22 mouse cellular contexts compared by ENCODE assay signal in genomic region chr8:34478465-34478864, GRCm38 (mm10).
DNase-seq lines count a peak whose midpoint lies in the region; ATAC-seq and TF ChIP-seq lines count a peak whose summit lies in the region.
"Had no signal": no experiment of that assay in that cellular context is flagged by ENCODE, and none has a peak within 500 bp of the region (broad histone marks: within the 10 kb centered on the region; RNA-seq: fewer than 3 reads in every experiment).

No protein-coding gene starts in this region.

- H3K4me2 ChIP-seq in liver, embryonic 11.5 days, result no peak overlapping the region
- no peak overlapping the region for H3K4me2 ChIP-seq in liver, embryonic 13.5 days
- H3K4me2 ChIP-seq: forebrain, embryonic 12.5 days; hindbrain, embryonic 12.5 days had no signal

- H3K27ac ChIP-seq in liver, adult 2 months (replicated peaks; ENCODE audit: insufficient read depth, low read depth, low read length), result peak overlapping the region; percentile 14
- H3K27ac ChIP-seq in liver, embryonic 11.5 days (ENCODE audit: low read depth, low read length), result no peak overlapping the region
- no peak overlapping the region for H3K27ac ChIP-seq in liver, embryonic 13.5 days
- H3K27ac ChIP-seq in forebrain, embryonic 10.5 days, result no peak overlapping the region
- H3K27ac ChIP-seq: forebrain, embryonic 12.5 days; hindbrain, embryonic 12.5 days had no signal

- ATAC-seq in liver, embryonic 11.5 days (replicated peaks; ENCODE audit: low FRiP score), result no peak
- peak; percentile 74 for ATAC-seq in liver, embryonic 13.5 days (ENCODE audit: low read depth)
- ATAC-seq: Patski had no signal

- TF ChIP-seq POLR2A in liver, adult 2 months (IDR thresholded peaks at IDR 0.05; ENCODE audit: extremely low read depth, insufficient read depth, low read length), result no peak

- H3K36me3 ChIP-seq in liver, adult 2 months (ENCODE audit: control insufficient read depth, insufficient read depth, low read length), result no peaks in the 10 kb centered on the region
- no peaks in the 10 kb centered on the region for H3K36me3 ChIP-seq in liver, embryonic 11.5 days (ENCODE audit: control insufficient read depth, insufficient read depth, low read length)
- no peaks in the 10 kb centered on the region for H3K36me3 ChIP-seq in liver, embryonic 13.5 days
- no peaks in the 10 kb centered on the region for H3K36me3 ChIP-seq in forebrain, embryonic 10.5 days (replicated peaks)
- H3K36me3 ChIP-seq: forebrain, embryonic 12.5 days; G1E; hindbrain, embryonic 12.5 days had no signal

- 11% methylated on average over 1 of the region's 1 CpGs for WGBS in liver, adult 2 months
- 74% methylated on average over 1 of the region's 1 CpGs for WGBS in liver, embryonic 11.5 days
- 49% methylated on average over 1 of the region's 1 CpGs for WGBS in liver, embryonic 13.5 days (ENCODE audit: insufficient replicate concordance)
- WGBS in forebrain, embryonic 10.5 days, result 81% methylated on average over 1 of the region's 1 CpGs

- intact Hi-C loops in gastrocnemius, postnatal 36 days (cut with DNase I), result no loop called here

- H3K4me1 ChIP-seq in liver, adult 2 months (ENCODE audit: control insufficient read depth, insufficient read depth, low read length), result peaks cover 3% of the 10 kb centered on the region
- H3K4me1 ChIP-seq in liver, embryonic 11.5 days (replicated peaks; ENCODE audit: control insufficient read depth, insufficient read depth, low read length), result no peaks in the 10 kb centered on the region
- H3K4me1 ChIP-seq in liver, embryonic 13.5 days (replicated peaks), result no peaks in the 10 kb centered on the region
- peaks cover 5% of the 10 kb centered on the region for H3K4me1 ChIP-seq in forebrain, embryonic 10.5 days

- no peaks in the 10 kb centered on the region for H3K9me3 ChIP-seq in liver, embryonic 11.5 days (ENCODE audit: control insufficient read depth, low read length)
- H3K9me3 ChIP-seq in liver, embryonic 13.5 days (replicated peaks), result no peaks in the 10 kb centered on the region
- H3K9me3 ChIP-seq in forebrain, embryonic 10.5 days, result no peaks in the 10 kb centered on the region
- H3K9me3 ChIP-seq: forebrain, embryonic 12.5 days; hindbrain, embryonic 12.5 days; megakaryocyte, embryonic 14.5 days had no signal

- no peaks in the 10 kb centered on the region for H3K27me3 ChIP-seq in liver, adult 2 months (ENCODE audit: control insufficient read depth, insufficient read depth, low read length)
- no peaks in the 10 kb centered on the region for H3K27me3 ChIP-seq in liver, embryonic 11.5 days (replicated peaks; ENCODE audit: control insufficient read depth, insufficient read depth, low read length)
- no peaks in the 10 kb centered on the region for H3K27me3 ChIP-seq in liver, embryonic 13.5 days
- H3K27me3 ChIP-seq in forebrain, embryonic 10.5 days (ENCODE audit: poor library complexity, severe bottlenecking), result no peaks in the 10 kb centered on the region
- H3K27me3 ChIP-seq: CH12.LX; forebrain, embryonic 12.5 days; hindbrain, embryonic 12.5 days; Patski had no signal

- no peak for TF ChIP-seq CTCF in liver, adult 2 months (IDR thresholded peaks at IDR 0.05; ENCODE audit: low read depth, low read length)

- no peak overlapping the region for H3K9ac ChIP-seq in liver, adult 2 months (ENCODE audit: low read depth, low read length)
- H3K9ac ChIP-seq in liver, embryonic 11.5 days (ENCODE audit: low read depth, low read length), result no peak overlapping the region
- no peak overlapping the region for H3K9ac ChIP-seq in liver, embryonic 13.5 days
- H3K9ac ChIP-seq: forebrain, embryonic 12.5 days; hindbrain, embryonic 12.5 days had no signal

- DNase-seq in gastrocnemius, postnatal 25 days, result peak; percentile 15
- DNase-seq in gastrocnemius, postnatal 36 days, result no peak
- DNase-seq in liver, adult 2 months (ENCODE audit: extremely low read depth, low read depth, low spot score), result peak; percentile 95
- no peak for DNase-seq in liver, embryonic 11.5 days (ENCODE audit: low spot score)
- DNase-seq in liver, embryonic 13.5 days, result no peak
- DNase-seq in skeletal muscle tissue, adult 2 months (ENCODE audit: low read depth, low spot score), result peak; percentile 39
- DNase-seq in spleen, adult 18-20 months, result no peak
- DNase-seq in forebrain, embryonic 10.5 days (ENCODE audit: extremely low spot score, low spot score), result no peak
- DNase-seq: B cell, adult 2 months; cerebellum, adult 9-10 months; kidney, postnatal 25 days; layer of hippocampus, postnatal 36 days; lung, adult 2 months; midbrain, embryonic 14.5 days; thymus, adult 2 months; thymus, postnatal 4 days had no signal

- H3K79me2 ChIP-seq in liver, adult 2 months (ENCODE audit: control insufficient read depth, insufficient read depth, low read length), result no peaks in the 10 kb centered on the region

- H3K4me3 ChIP-seq in liver, adult 2 months (ENCODE audit: insufficient read depth, low read depth, low read length), result no peak overlapping the region
- no peak overlapping the region for H3K4me3 ChIP-seq in liver, embryonic 11.5 days (ENCODE audit: low read depth, low read length)
- H3K4me3 ChIP-seq in liver, embryonic 13.5 days (replicated peaks), result no peak overlapping the region
- H3K4me3 ChIP-seq in forebrain, embryonic 10.5 days, result no peak overlapping the region
- H3K4me3 ChIP-seq: forebrain, embryonic 12.5 days; hindbrain, embryonic 12.5 days; megakaryocyte, embryonic 14.5 days had no signal

Comparison
In these comparisons a context has a peak if more than half of its experiments do, and no peak if none do; other contexts are left out.
1. DNase-seq: peak in gastrocnemius, postnatal 25 days (single experiment), liver, adult 2 months (single experiment) and skeletal muscle tissue, adult 2 months (single experiment); none in gastrocnemius, postnatal 36 days (0 of 2), liver, embryonic 11.5 days (single experiment), liver, embryonic 13.5 days (single experiment), spleen, adult 18-20 months (0 of 2) and forebrain, embryonic 10.5 days (single experiment).